Mouse (Mus musculus) heart, embryonic 11.5 days (tissue): ENCODE data around the gene Pigh. TPM values are rescaled to one million over a fixed set of nuclear protein-coding genes. Genes with fewer than 3 reads are reported as not detected.

Experiments used
- ATAC-seq: fragments of 200-750 bp; cut with Nextera tagmentation; replicated peaks from 2 replicates; pipeline ENCODE4 v1.8.0; 2017; ENCODE audit warnings: moderate library complexity; ENCODE audit not compliant: insufficient number of reproducible peaks, low FRiP score, low TSS enrichment
- H3K27ac ChIP-seq: fragments of 300-500 bp; sonication (generic); 2 replicates; pipeline ENCODE4 v1.5.1; 2014; ENCODE audit warnings: mild to moderate bottlenecking, low read depth, low read length
- H3K27me3 ChIP-seq: fragments of 300-500 bp; sonication (generic); 2 replicates; pipeline ENCODE4 v1.6.1; 2014; ENCODE audit warnings: mild to moderate bottlenecking, low read length, mixed read lengths; ENCODE audit not compliant: control insufficient read depth, insufficient read depth
- H3K36me3 ChIP-seq: fragments of 300-500 bp; sonication (generic); 2 replicates; pipeline ENCODE4 v1.6.1; 2014; ENCODE audit warnings: mild to moderate bottlenecking, low read length, moderate library complexity, mixed read lengths; ENCODE audit not compliant: control insufficient read depth, insufficient read depth
- H3K4me1 ChIP-seq: fragments of 300-500 bp; sonication (generic); 2 replicates; pipeline ENCODE4 v1.6.1; 2014; ENCODE audit warnings: low read length; ENCODE audit not compliant: control insufficient read depth, insufficient read depth
- H3K4me2 ChIP-seq: fragments of 300-500 bp; sonication (generic); 2 replicates; pipeline ENCODE4 v1.6.1; 2014; ENCODE audit warnings: mild to moderate bottlenecking, moderate library complexity
- H3K4me3 ChIP-seq: fragments of 300-500 bp; sonication (generic); 2 replicates; pipeline ENCODE4 v1.5.1; 2014; ENCODE audit warnings: low read depth, low read length
- H3K9ac ChIP-seq: fragments of 300-500 bp; sonication (generic); 2 replicates; pipeline ENCODE4 v1.6.1; 2014; ENCODE audit warnings: mild to moderate bottlenecking, low read depth, low read length, moderate library complexity
- H3K9me3 ChIP-seq: fragments of 300-500 bp; sonication (generic); replicated peaks from 2 replicates; pipeline ENCODE4 v1.6.1; 2016; ENCODE audit warnings: low read length; ENCODE audit not compliant: control insufficient read depth
- WGBS: fragments of 180-500 bp; shearing (Covaris S2); extraction: QIAGEN DNeasy Blood & Tissue Kit; methylation state at CpG from one replicate; pipeline ENCODE4 v1.1.7; 2014; ENCODE audit not compliant: insufficient replicate concordance; 5-methylcytosine and 5-hydroxymethylcytosine counted together
- polyA plus RNA-seq: library from polyadenylated mRNA; unstranded; fragments of >200 nt; fragmentation: Nextera tagmentation; extraction: Ambion mirVana; gene quantifications from 2 replicates; pipeline ENCODE4 v1.2.1, GENCODE M21; 2014

Pigh gene
- polyA plus RNA-seq, 1 experiment from 2014 or later, result 17.7 TPM

- H3K4me1 ChIP-seq, result peaks cover 10% of the 10 kb centered on the region
- no peak overlapping the region for H3K4me3 ChIP-seq
- no peaks in the 10 kb centered on the region for H3K27me3 ChIP-seq
- H3K36me3 ChIP-seq, result 0 out of 2 replicates have a peak, but pooled peaks cover 1% of the 10 kb centered on the region
- no peak for ATAC-seq
- 86% methylated on average over 9 of the region's 9 CpGs for whole genome bisulfite sequencing
- no peak overlapping the region for H3K27ac ChIP-seq
- H3K4me2 ChIP-seq, result no peak overlapping the region
- 0 out of 2 replicates have a peak overlapping the region, but pooled peaks have one; percentile 49 for H3K9ac ChIP-seq
- H3K9me3 ChIP-seq, result no peaks in the 10 kb centered on the region
Measured at GRCm38 (mm10) chr12:79060134-79060533, 29.3 kb downstream of the Pigh start.

- H3K27ac ChIP-seq, result no peak overlapping the region
- peaks cover 16% of the 10 kb centered on the region for H3K4me1 ChIP-seq
- H3K4me2 ChIP-seq, result no peak overlapping the region
- H3K4me3 ChIP-seq, result no peak overlapping the region
- 0 out of 2 replicates have a peak, but pooled peaks cover 3% of the 10 kb centered on the region for H3K36me3 ChIP-seq
- no peaks in the 10 kb centered on the region for H3K27me3 ChIP-seq
- ATAC-seq, result no peak
- H3K9ac ChIP-seq, result no peak overlapping the region
- WGBS, result 71% methylated on average over 6 of the region's 6 CpGs
- no peaks in the 10 kb centered on the region for H3K9me3 ChIP-seq
Measured at GRCm38 (mm10) chr12:79059573-79059972, 29.9 kb downstream of the Pigh start.

GRCm38 (mm10) chr12:79055276-79055675, 34.2 kb downstream of the Pigh start:
- Histone ChIP-seq H3K9ac (no peak overlapping the region), H3K4me2 (no peak overlapping the region)

GRCm38 (mm10) chr12:79052073-79052472, 37.4 kb downstream of the Pigh start:
- H3K4me3 ChIP-seq, result no peak overlapping the region
- peaks cover 16% of the 10 kb centered on the region; the same call in 1 of the 2 replicates for H3K4me1 ChIP-seq
- ATAC-seq, result no peak
- H3K9ac ChIP-seq, result no peak overlapping the region
- H3K36me3 ChIP-seq, result 0 out of 2 replicates have a peak, but pooled peaks cover 3% of the 10 kb centered on the region
- 88% methylated on average over 2 of the region's 2 CpGs for WGBS
- no peaks in the 10 kb centered on the region for H3K27me3 ChIP-seq
- no peak overlapping the region for H3K4me2 ChIP-seq
- H3K9me3 ChIP-seq, result no peaks in the 10 kb centered on the region
- H3K27ac ChIP-seq, result no peak overlapping the region

More at GRCm38 (mm10) chr12:79055276-79055675, 34.2 kb downstream of the Pigh start:
- H3K27me3 ChIP-seq, result no peaks in the 10 kb centered on the region
- H3K36me3 ChIP-seq, result 0 out of 2 replicates have a peak, but pooled peaks cover 3% of the 10 kb centered on the region
- peak; percentile 85 for ATAC-seq
- no peak overlapping the region for H3K4me3 ChIP-seq
- H3K27ac ChIP-seq, result no peak overlapping the region
- WGBS, result 44% methylated on average over 7 of the region's 7 CpGs
- peaks cover 16% of the 10 kb centered on the region; the same call in 1 of the 2 replicates for H3K4me1 ChIP-seq
- no peaks in the 10 kb centered on the region for H3K9me3 ChIP-seq

GRCm38 (mm10) chr12:79050545-79051212, 38.8 kb downstream of the Pigh start:
- Histone ChIP-seq H3K9me3 (no peaks in the 10 kb centered on the region), H3K4me1 (peaks cover 16% of the 10 kb centered on the region; the same call in 1 of the 2 replicates), H3K27me3 (no peaks in the 10 kb centered on the region), H3K4me3 (no peak overlapping the region), H3K4me2 (no peak overlapping the region), H3K9ac (no peak overlapping the region), H3K36me3 (0 out of 2 replicates have a peak, but pooled peaks cover 3% of the 10 kb centered on the region), H3K27ac (no peak overlapping the region)
- ATAC-seq, result no peak
- WGBS, result 75% methylated on average over 3 of the region's 3 CpGs

GRCm38 (mm10) chr12:79049807-79050206, 39.6 kb downstream of the Pigh start:
- Histone ChIP-seq H3K9me3 (no peaks in the 10 kb centered on the region), H3K4me3 (no peak overlapping the region), H3K36me3 (no peaks in the 10 kb centered on the region), H3K27me3 (no peaks in the 10 kb centered on the region), H3K4me1 (peaks cover 11% of the 10 kb centered on the region; the same call in 1 of the 2 replicates), H3K27ac (no peak overlapping the region), H3K9ac (no peak overlapping the region), H3K4me2 (no peak overlapping the region)
- no peak for ATAC-seq
- 70% methylated on average over 2 of the region's 2 CpGs for WGBS

- WGBS, result 58% methylated on average over 1 of the region's 1 CpGs
- Histone ChIP-seq H3K4me2 (no peak overlapping the region), H3K4me3 (no peak overlapping the region), H3K36me3 (no peaks in the 10 kb centered on the region), H3K27ac (no peak overlapping the region), H3K9ac (no peak overlapping the region), H3K4me1 (0 out of 2 replicates have a peak, but pooled peaks cover 7% of the 10 kb centered on the region), H3K9me3 (no peaks in the 10 kb centered on the region), H3K27me3 (no peaks in the 10 kb centered on the region)
- no peak for ATAC-seq
Measured at GRCm38 (mm10) chr12:79048898-79049297, 40.6 kb downstream of the Pigh start.

GRCm38 (mm10) chr12:79047203-79047602, 42.2 kb downstream of the Pigh start:
- H3K9me3 ChIP-seq, result no peaks in the 10 kb centered on the region
- H3K4me2 ChIP-seq, result no peak overlapping the region
- H3K27ac ChIP-seq, result no peak overlapping the region
- 81% methylated on average over 7 of the region's 7 CpGs for WGBS
- no peaks in the 10 kb centered on the region for H3K27me3 ChIP-seq
- ATAC-seq, result no peak
- H3K36me3 ChIP-seq, result no peaks in the 10 kb centered on the region
- no peak overlapping the region for H3K9ac ChIP-seq
- H3K4me1 ChIP-seq, result no peaks in the 10 kb centered on the region
- no peak overlapping the region for H3K4me3 ChIP-seq

GRCm38 (mm10) chr12:79046171-79046570, 43.3 kb downstream of the Pigh start:
- Histone ChIP-seq H3K27ac (no peak overlapping the region), H3K4me3 (no peak overlapping the region), H3K27me3 (no peaks in the 10 kb centered on the region), H3K4me1 (no peaks in the 10 kb centered on the region), H3K36me3 (no peaks in the 10 kb centered on the region), H3K9me3 (no peaks in the 10 kb centered on the region), H3K4me2 (no peak overlapping the region), H3K9ac (no peak overlapping the region)
- WGBS, result 65% methylated on average over 6 of the region's 6 CpGs
- no peak for ATAC-seq
